Mouse (Mus musculus): Measurements from ENCODE around the gene Cyb5r3.
"Not testable (repeated sequence)": the region's sequence is repeated elsewhere in the genome, so short reads cannot be mapped to it uniquely, and the experiment has no call there.

Cyb5r3 gene

DNA sequence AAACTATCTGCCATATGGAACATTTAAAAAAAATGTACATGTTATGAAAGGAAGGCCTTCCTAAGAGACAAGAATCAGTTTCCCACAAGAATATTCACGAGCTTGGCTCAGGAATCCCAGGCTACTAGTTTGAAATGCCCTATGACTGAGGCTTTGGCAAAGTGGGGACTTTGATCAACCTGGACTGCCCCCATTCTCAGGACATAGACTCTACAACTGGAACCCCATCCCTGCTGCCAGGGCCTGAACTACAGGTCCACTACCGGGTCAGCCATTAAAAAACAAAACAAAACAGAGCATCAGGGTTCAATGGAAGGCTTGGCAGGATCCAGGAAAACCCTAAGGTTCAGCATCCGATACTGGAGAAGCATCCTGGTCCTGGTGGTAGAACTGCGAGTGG, 21.7 kb downstream of the Cyb5r3 start:
- DNase-seq (ENCODE audit: low spot score) = no peak

DNA sequence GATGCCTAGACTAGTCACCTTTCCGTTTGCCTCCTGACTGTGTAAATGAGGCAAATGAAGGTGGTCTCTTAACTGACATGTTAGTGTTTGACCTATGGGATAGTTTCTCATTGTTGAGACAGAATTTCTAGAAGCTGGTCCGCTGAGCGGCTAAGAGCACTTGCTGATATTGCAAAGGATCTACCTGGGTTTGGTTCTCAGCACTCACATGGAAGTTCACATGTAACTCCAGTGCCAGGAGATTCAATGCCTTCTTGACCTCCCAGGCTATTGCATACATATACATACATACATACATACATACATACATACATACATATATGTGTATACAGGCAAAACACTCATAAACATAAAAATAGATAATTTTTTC, 22.3 kb downstream of the Cyb5r3 start:
- no peak for DNase-seq (ENCODE audit: low spot score)

DNA sequence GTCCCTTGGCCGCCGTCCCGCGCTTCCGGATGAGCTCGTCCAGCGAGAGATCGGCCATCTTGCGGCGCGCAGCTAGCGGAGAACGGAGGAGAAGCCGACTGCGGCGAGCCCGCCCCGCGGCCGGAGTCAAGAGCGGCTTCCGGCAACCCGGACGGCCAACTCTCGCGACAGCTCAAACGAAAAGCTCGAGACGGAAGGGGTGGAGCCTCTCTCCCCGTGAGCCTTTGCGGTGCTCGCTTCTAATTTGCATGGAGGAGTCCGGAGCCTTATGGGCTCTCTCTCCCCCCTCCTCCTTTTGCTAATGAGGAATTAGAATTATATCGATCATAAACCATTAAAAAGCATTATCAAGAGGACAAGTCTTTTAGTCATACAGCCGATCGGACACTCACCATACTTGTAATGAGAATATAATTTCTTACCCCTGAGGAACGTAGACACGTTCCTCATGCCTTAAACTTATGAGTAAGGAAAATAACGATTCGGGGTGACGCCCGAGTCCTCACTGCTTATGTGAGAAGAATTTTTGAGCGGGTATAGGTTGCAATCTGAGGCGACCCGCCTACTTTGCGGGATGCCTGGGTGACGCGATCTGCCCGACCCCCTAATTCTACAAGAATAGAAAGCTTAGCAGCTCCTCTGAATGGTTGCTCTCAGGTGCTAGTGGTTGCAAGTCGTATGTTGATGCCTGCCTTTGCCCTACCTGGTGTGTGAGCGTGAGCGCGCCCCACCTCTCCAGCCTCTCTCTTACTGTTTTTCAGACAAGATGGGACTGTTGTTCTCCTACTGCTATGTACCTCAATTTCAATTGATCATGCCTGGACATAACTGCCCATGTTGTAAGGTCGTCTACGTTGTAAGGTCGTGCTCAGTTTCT, 23.0 kb downstream of the Cyb5r3 start, which contains the start of gene Poldip3:
Gene Poldip3 (minus strand): TSS at position 189 of the 877 bp plus-strand sequence.
- DNase-seq (ENCODE audit: low spot score) = peak; percentile 97

DNA sequence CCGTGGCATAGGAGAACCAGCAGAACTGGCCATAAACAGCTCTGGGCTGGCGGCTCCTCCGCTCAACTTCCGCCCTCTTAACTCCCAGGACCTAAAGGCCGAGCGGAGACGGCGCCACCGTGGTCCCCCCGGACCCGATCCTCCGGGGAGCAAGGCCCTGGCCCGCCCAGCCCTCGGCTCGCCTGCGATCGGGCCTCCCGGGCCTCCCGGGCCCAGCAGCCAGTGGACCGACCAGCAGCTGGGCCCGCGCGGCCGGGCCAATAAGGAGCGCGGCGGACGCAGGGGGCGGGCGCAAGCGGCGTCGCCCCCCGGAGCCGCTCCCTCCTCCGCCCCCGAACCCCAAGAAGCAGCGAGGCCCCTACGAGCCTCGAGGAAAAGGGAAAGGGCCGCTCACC, 23.6 kb downstream of the Cyb5r3 start:
- DNase-seq (ENCODE audit: low spot score) = no peak

DNA sequence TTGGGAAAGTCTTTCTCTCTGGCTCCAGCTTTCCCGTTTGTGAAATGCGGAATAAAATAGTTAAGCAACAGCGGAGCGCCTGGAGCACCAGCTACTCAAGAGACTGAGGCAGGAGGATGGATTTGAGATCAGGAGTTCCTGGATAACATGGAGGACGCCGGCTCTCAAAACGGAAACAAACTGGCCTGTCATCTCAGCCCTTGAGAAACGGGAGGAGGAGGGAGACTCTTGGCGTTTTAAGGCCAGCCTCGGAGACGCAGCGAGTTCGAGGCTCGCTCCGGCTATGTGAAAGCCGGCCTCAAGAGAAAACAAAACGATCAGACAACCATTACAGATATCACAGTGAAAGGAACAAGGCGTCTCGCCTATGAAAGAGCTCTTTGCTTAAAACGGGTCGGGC, 24.0 kb downstream of the Cyb5r3 start:
- no peak for DNase-seq (ENCODE audit: low spot score)

DNA sequence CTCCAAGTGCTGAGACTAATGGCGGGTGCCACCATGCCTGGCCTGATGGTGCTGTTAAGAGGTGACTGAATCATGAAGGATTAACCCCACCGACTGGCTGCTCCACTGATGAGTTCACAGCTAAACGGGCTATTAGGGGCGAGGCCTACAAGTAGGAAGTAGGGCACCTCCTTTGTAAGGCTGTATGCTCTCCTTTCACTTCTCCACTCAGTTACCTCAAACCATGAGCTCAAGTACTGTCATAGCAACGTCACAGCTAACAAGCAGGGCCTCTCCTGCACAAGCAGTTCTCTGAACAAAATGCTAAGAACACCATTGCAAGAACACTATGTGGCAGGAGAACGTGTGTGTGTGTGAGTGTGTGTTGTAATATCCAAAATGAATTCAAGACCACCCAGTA, 26.9 kb downstream of the Cyb5r3 start:
- no peak for DNase-seq (ENCODE audit: low spot score)

DNA sequence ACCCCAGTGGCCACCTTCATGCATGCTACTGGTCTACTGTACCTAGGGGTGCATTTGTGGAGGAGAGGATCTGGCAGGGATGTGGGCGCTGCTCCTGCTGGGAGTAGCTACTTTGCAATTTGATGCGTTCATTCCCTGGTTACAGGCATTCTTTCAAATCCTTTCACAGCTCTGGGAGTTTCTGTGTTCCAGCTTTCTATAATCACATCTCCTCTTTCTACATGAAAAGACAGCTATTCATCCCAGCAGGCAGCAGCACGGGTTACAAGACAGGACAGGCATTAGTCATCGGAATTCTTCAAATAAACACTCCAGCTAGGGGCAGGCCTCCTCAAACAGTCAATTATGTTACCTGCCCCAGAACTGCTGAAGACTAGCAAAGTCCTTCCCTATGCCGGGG, 29.5 kb downstream of the Cyb5r3 start:
- DNase-seq (ENCODE audit: low spot score) = no peak

DNA sequence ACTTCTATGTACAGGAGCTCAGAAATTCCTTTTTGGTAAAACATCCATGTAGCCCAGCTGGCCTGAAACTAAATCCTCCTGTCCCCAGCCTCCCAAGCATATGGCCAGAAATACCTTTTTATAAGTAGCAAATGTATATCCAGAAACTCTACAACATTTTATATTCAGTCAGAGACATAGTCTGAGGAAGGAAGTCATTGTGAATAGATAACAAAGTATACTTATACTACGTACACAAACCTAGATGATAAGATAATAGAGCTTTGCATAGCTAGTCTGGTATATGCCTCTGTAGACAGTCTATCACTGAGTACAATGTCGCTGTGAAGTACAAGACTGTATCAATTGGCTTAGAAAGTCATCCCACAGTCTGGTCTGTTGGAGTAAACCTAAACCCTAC, 36.7 kb downstream of the Cyb5r3 start:
- DNase-seq (ENCODE audit: low spot score) = no peak

DNA sequence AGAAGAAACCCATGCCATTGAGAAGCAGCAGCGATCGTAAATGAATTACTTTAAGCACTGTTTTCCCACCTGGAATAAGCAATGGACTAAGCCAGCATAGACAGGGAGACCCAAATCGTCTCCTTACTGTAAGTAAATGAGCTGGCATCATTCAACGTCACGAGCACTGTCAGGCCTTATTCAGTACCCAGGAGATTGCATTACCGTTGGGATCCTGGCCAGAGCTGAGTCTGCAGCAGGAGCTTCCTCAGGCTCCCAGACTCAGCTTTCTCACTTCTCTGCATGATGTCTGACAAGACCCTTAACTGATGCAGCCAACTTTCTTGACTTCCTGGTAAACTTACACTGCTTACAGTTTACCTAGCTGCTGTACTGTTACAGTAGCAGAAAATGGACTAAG, 37.7 kb downstream of the Cyb5r3 start:
- no peak for DNase-seq (ENCODE audit: low spot score)

DNA sequence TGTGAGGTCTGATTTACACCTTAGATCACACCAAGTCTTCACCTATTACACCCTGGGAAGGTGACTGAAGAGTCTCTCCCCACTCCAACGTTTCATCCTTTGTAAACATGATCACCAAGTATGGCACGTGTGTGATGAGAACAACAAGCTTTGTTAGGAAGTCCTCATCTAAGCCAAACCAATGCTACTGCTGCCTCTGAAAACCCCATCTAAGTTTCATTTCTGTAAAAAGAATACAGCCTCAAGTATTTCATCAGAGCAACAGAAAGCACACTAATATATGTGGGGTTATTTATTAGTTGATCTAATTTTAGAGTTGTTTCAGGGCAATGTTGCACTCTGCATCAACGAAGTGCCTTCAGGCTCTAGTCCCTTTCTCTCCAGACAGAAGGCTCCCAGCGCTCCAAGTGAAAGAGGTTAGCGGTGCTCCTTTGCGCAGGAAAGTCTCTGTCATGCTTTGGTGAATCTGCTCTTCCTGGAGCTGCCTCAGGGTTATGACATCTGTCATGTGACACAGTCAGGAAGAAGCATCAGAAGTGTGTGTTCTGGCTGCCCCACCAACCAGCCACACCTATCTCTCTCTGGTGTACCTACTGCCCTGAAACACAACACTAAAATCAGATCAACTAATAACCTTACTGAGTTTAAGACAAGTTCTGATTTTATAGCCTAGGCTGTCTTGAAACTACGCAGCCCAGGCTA, 42.7 kb downstream of the Cyb5r3 start:
- no peak for DNase-seq (ENCODE audit: low spot score)

DNA sequence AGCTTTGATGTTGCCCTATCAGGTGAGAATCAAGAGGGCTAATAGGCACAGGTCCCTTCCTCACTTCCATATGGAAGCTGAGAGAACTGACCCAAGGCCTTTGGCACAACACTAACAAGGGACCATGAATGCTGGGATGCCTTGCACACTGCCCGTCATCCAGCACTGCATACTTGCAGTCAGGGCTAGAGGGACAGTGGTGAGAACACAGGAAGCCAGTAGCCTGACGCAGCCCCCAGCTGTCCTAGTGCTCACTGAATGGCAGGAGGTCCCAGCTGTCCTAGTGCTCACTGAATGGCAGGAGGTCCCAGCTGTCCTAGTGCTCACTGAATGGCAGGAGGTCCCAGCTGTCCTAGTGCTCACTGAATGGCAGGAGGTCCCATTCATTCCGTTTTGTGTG, 45.4 kb downstream of the Cyb5r3 start:
- not testable (repeated sequence) for DNase-seq (ENCODE audit: low spot score)

DNA sequence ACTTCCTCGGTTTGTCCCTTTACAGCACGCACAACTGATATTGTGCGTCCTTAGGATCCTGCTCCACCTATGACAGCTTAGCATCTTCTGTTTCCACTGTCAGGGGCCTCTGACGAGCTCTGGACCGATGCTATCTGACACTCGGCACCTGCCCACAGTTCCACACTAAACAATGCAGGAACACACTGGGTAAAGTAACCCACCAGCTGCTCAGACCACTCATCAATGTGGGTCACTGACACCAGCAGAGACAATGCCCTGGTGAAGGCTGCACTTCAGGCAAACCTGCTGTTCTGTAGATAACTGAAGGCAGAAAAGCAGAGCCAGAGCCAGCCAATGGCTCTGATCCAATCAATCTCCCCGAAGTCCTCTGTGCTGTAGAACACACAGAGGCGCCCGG, 45.8 kb downstream of the Cyb5r3 start:
- DNase-seq (ENCODE audit: low spot score) = no peak

DNA sequence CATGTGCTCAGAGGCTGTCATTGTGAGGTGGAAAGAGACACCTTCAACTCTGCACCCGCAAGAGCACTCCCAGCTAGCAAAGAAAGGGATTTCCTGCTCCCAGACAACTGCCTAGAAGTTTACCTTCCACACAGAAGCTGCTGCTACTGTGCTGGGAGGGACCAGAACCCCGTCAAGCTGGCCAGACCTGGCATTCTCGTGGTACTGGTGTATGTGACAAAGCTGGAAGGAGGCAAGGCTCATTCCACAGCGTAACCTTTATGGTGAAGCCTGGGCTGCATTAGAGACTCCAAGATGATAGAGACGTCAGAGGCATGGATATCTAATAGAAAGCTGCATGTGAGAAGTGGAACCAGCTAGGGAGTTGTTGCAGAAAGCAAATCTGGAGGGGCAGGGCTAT, 47.8 kb downstream of the Cyb5r3 start:
- no peak for DNase-seq (ENCODE audit: low spot score)

DNA sequence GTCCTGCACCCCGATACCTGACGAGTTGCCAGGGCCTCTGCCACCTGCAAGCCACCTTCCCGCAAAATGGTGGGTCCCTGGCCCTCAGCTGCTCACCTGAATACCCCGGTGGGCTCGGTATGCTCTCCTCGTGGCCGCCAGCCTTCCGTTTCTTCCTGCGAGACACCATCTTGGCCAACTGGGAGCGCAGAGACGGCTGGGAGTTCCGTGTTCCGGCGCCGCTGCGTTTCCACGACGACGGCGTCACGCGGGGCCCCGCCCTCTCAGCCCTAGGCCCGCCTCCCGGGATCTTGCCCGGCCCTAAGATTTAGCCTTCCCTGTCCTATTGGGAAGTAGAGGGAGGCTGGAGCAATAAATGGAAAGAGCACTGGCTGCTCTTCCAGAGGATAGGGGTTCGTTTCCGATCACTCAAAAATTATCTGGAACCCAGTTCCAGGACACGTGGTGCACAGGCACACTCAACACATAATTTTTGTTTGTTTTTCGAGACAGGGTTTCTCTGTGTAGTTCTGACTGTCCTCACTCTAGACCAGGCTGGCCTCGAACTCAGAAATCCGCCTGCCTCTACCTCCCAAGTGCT, 49.7 kb downstream of the Cyb5r3 start, which contains the start of gene Rrp7a:
Gene Rrp7a (minus strand): TSS at position 236 of the 580 bp plus-strand sequence.
- peak; percentile 94 for DNase-seq (ENCODE audit: low spot score)

DNA sequence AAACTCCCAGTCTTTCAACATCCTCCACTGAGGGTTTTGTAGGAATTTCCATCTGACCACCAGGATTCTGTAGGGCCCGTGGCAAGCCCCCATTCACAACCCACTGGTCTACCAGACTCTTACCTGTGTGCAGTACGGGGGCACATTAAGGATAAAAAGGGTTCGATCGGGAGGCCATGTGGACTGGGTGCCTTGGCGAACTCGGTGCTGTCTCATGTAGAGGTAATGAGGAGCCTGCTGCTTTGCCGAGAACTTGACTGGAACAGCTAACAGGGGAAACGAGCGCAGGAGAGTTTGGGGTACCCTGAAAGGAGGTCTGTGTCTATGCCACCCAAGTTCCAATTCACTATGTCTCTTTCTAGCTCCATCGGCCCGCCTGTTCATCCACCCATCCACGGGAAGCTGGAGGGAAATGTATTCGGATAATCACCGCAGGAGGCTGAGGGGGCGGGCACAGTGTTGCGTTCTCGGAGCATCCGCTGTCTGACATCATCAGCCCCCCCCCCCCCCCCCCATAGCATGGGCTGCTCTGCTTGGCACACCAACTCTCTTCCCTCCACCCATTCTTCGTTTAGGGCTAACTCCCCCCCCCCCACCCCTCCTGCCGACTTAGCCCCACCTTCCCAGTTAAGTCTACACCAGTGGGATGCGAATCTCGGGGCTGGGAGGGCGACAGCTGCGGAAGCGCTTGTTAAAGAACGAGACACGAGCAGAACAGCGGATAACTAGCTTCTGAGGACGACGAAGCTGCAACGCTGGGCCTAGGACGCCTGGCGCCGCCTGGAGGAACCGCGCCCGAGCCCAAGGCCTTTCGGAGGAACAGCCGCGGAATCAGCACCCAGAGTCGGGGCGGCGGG, 50.5 kb downstream of the Cyb5r3 start:
- no peak for DNase-seq (ENCODE audit: low spot score)

DNA sequence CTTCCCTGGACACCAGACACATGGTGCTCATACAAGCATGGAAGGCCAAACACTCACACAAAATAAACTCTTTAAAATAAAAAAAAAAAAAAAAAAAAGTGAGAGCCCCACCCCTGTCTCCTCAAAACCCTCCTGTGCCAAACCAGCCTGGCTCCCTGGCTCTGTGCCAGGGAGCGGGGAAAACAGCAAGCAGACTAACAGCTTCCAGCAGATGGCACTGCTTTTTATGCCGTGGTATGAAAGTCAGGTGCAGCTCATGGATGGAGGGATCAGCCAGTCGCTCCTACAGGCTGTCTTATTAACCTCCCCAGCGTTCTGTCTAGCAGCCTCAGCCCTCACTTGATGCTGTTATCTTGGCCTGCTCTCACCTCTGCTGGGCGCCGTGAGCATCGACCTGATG, 54.0 kb downstream of the Cyb5r3 start:
- DNase-seq (ENCODE audit: low spot score) = peak; percentile 51

DNA sequence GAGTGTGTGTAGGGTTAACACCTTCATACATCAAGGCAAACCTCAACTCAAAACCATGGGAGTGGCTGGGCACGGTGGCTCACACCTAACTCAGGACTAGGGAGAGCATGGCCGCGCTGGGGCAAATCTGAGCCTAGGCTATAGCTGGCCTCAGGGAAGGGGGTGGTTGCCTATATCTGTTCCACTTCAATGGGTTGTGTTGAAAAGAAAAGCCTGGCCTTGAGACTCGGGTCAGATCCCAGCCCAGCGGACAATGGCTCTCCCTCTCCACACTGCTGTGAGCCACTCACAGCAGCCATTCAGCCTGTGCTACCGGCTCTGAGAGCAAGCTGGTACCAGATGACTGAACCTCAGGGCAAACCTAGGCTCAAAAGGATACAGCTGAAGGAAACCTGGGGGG, 57.3 kb downstream of the Cyb5r3 start:
- DNase-seq (ENCODE audit: low spot score) = no peak

DNA sequence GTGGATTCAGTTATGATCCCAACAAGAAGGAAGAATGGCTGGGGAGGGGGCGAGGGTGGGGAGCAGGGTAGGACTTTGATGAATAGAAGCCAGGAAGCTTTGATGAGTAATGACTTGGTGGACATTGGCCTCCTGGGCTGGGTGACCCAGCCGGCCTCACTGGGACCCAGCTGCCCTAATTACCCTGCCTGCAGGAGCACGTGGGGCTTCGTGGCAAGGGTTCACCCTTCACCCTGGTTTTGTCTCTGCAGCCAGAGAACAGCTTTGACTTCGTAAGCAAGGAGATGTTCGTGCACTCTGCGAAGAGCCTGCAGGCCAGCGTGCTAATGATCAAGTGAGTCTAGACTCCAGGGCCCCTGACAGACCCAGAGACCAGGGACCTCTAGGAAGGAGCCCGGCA, 58.3 kb downstream of the Cyb5r3 start:
- DNase-seq (ENCODE audit: low spot score) = no peak

DNA sequence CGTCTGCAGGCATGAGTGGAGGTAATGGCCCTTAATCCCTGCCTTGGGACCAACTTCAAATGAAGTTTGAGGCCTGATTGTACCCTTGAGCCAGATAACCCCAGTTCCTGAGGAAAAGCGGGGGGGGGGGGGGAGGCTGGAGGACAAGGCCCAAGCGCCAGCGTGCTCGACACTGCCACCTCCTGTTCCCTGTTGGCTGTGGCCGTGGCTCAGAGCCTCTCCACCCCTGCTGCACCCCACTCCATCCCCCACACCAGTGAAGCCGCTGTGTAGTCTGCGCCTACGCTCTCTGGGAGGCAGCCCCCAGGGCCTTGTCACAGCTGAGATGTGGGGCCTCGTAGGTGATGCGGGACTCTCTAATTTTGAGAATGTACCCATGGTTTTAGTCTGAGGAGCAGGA, 59.5 kb downstream of the Cyb5r3 start:
- DNase-seq (ENCODE audit: low spot score) = peak; percentile 78

DNA sequence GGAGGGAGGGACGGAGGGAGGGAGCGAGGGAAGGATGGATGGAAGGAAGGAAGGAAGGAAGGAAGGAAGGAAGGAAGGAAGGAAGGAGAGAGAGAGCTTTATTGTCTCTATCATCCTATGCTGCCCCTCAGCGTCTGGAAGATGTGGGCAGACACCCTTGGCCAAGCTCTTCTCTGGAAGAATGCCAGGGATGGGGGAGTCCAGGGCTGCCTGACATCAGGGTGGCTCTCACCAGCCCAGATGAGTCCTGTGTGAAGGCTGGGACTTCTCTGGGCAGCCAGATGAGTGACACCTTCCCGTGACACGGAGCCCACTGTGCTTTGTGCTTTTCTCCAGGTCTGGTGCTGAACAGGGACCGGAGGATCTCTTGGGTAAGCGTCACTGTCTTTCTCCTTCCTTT, 60.5 kb downstream of the Cyb5r3 start:
- DNase-seq (ENCODE audit: low spot score) = no peak

DNA sequence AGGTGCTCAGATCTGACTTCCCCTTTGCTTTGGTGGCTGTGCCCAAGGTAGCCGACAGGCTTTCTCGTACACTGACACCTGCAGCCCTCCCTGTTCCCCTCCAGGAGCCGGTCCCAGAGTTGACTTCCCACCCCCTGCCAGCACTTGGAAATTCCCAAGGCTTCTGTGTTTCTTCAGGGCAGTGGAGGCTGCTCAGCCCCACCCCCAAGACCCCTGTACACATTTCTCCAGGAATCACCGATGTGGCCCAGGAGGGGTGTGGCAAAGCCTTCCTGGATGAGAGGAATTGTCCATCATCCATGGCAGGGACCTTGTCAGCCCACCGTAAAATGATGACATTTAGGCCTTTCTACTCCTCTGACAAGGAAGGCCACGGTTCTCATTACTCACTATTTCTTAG, 61.1 kb downstream of the Cyb5r3 start:
- no peak for DNase-seq (ENCODE audit: low spot score)

DNA sequence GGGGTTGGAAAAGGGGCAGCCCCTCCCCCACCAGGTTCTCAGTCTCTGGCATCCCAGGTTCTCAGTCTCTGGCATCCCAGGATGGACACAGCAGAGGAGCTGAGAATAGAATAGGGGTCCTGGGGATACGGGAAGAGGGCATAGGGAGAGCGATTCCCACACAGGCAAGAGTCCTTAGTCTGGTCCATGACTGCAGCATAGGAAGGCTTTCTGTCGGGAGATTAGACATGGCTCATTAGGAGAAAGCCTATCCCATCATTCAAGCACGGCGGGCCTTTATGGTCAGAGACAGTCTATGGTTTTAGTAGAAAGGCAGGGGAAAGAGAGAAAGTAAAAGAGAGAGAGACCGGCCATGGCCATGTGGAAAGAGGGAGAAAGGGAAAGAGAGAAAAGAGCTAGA, 64.6 kb downstream of the Cyb5r3 start:
- no peak for DNase-seq (ENCODE audit: low spot score)
